Mouse (Mus musculus) lung, postnatal 4 days (tissue): ENCODE results near the gene Ano8.

ENCODE experiments used
- DNase-seq, 2 experiments: peaks; one replicate each; pipeline ENCODE4 v3.0.0; 2021

Gene Ano8

GRCm38 (mm10) chr8:71498816-71499690 is 13.3 kb upstream of the Ano8 start:
- DNase-seq: peak; percentile 54 to 81

GRCm38 (mm10) chr8:71497881-71498501 is 12.2 kb upstream of the Ano8 start:
- peak; percentile 51 to 76 for DNase-seq

GRCm38 (mm10) chr8:71497077-71497645 is 11.4 kb upstream of the Ano8 start:
- no peak for DNase-seq

GRCm38 (mm10) chr8:71496481-71496880 is 10.7 kb upstream of the Ano8 start:
- peak; percentile 92 to 96 for DNase-seq

GRCm38 (mm10) chr8:71495811-71496210 is 10.0 kb upstream of the Ano8 start:
- peak in 1 of 2 experiments; percentile 31 for DNase-seq

GRCm38 (mm10) chr8:71495039-71495438 is 9.3 kb upstream of the Ano8 start:
- DNase-seq: peak; percentile 89 to 92

GRCm38 (mm10) chr8:71488454-71488853 is 2.7 kb upstream of the Ano8 start:
- DNase-seq: peak; percentile 90 to 93

GRCm38 (mm10) chr8:71487691-71488445 is 2.1 kb upstream of the Ano8 start, which contains the start of gene Gtpbp3:
Gene Gtpbp3 (plus strand): TSS chr8:71488103.
- peak; percentile 86 to 89 for DNase-seq

- no peak for DNase-seq
These were observed 370 bp upstream of the Ano8 start for GRCm38 (mm10) chr8:71486136-71486529.

GRCm38 (mm10) chr8:71484736-71485135 is 1.0 kb downstream of the Ano8 start:
- no peak for DNase-seq

- peak; percentile 36 to 59 for DNase-seq
These were observed 1.8 kb downstream of the Ano8 start for GRCm38 (mm10) chr8:71483932-71484331.

GRCm38 (mm10) chr8:71478943-71479342 is 6.8 kb downstream of the Ano8 start:
- no peak for DNase-seq

GRCm38 (mm10) chr8:71477196-71477845 is 8.4 kb downstream of the Ano8 start:
- peak in 1 of 2 experiments; percentile 38 for DNase-seq

- DNase-seq: peak; percentile 84 to 93
These were observed 9.4 kb downstream of the Ano8 start for GRCm38 (mm10) chr8:71476099-71476940.

GRCm38 (mm10) chr8:71475702-71476075 is 10.1 kb downstream of the Ano8 start:
- no peak for DNase-seq

- DNase-seq: no peak
These were observed 10.7 kb downstream of the Ano8 start for GRCm38 (mm10) chr8:71474785-71475701.

GRCm38 (mm10) chr8:71474344-71474743 is 11.4 kb downstream of the Ano8 start:
- no peak for DNase-seq

GRCm38 (mm10) chr8:71472601-71473386 is 13.0 kb downstream of the Ano8 start:
- no peak for DNase-seq

- DNase-seq: no peak
These were observed 13.9 kb downstream of the Ano8 start for GRCm38 (mm10) chr8:71471861-71472260.

GRCm38 (mm10) chr8:71470913-71471255 is 14.9 kb downstream of the Ano8 start:
- DNase-seq: no peak
